Mouse (Mus musculus): ENCODE results near the gene Arih1.
A peak's percentile ranks its signal among the peaks of the same experiment; 100 is the strongest.

Arih1 gene

DNA sequence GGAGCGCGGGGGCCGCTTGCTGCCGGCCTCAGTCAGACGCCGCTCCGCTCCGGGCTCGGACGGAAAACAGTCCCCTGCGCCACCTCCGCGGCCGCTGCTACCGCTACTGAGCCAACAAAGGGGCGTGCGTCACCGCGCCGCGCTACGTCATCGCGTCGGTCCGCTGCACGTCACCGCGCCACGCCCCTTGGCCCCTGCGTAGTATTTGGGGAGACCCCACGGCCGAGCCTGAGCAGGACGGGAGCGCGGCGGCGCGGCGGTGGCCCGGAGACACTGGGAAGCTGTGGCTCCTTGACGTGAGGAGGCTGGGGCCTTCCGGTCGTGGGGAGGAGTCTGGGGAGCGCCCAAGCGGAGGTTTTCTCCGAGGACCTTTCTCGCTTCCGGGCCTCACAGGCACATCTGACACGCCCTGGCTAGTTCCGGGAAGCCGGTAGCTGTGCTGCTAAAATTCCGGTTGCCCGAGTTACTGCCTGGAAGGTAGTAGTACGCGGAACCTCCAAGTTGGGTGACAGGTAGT, at the start of gene Arih1:
Arih1 (minus strand) TSS at position 70 of the 517 bp plus-strand sequence.
- DNase-seq = peak; percentile 98 to 99

- DNase-seq = no peak
Measured at GRCm38 (mm10) chr9:59533889-59534288, 47.5 kb upstream of the Arih1 start.

- no peak for DNase-seq
Measured at GRCm38 (mm10) chr9:59533422-59533821, 47.0 kb upstream of the Arih1 start.

- DNase-seq = no peak
Measured at GRCm38 (mm10) chr9:59531645-59532044, 45.2 kb upstream of the Arih1 start.

DNA sequence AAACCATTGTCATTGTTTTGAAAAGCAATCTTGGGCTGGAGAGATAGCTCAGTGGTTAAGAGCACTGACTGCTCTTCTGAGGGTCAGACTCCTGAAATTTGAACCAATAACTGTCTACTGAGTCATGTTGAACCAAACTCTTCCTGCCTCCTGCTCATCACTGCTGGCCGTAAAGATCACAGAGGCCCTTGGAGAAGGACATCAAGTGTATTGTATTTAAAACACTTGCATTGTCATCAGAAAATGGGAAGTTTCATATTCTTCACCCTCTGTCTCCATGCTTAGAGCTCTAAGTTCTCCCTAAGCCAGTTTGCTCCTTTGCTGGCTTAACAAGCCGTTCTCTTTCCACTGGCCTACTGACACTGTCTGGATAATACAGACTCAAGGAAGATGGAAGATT, 41.9 kb upstream of the Arih1 start:
- DNase-seq = no peak

DNA sequence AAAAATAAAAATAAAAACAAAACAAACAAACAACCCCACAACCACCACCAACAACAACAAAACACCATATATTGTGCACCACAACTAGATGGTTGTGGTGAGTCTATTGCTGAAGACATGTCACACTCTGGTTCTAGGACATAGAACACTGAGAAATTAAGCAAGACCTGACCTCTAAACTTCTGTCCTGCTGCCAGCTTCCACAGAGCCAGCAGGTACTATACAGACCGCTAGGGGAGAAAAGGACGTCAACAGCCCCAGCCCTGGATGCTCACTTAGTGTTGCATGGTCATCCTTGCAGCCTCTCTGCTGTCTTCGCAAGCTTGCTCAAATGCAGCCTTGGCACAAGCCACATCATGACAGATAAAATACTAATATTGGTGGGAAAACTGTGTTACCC, 41.2 kb upstream of the Arih1 start:
- DNase-seq = no peak

- DNase-seq = no peak
Measured at GRCm38 (mm10) chr9:59526727-59527126, 40.3 kb upstream of the Arih1 start.

GRCm38 (mm10) chr9:59522906-59523305, 36.5 kb upstream of the Arih1 start:
- no peak for DNase-seq

DNA sequence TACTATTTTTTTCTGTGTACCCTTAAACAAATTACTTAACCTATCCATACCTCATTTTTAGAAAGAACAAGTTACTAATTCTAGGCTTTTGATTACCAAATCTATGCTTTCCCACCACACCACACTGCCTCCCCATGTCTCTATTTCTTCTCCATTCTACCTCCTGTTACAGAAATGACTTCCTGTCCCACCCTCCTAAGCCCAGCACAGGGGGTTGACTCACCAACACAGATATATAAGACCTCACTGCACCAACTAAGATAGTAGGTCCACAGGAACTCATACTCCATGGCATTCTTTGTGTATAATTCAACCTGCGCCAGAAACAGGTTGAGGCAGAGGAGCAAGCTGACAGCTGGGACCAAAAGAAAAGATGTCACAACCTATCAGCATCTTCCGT, 33.0 kb upstream of the Arih1 start:
- DNase-seq = no peak

- DNase-seq = no peak
Measured at GRCm38 (mm10) chr9:59518976-59519375, 32.6 kb upstream of the Arih1 start.

DNA sequence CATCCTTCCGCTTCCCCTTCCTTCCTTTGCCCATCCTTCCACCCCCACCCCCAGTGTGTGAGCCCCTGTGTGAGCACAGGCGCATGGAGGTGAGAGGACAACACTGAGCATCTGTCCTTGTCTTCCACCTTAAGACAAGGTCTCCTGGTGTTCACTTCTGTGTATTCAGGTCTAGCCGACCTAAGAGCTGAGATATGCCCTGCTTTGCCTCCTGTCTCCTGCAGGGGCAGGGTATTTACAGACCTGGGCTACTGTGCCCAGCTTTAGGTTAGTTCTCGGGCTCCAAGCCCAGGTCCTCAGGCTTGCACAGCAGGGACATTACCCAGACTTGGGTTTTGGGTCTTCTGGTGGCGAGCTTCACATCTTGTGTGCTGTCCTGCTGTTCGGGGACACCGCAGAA, 30.7 kb upstream of the Arih1 start:
- DNase-seq = peak in 1 of 2 experiments; percentile 6

DNA sequence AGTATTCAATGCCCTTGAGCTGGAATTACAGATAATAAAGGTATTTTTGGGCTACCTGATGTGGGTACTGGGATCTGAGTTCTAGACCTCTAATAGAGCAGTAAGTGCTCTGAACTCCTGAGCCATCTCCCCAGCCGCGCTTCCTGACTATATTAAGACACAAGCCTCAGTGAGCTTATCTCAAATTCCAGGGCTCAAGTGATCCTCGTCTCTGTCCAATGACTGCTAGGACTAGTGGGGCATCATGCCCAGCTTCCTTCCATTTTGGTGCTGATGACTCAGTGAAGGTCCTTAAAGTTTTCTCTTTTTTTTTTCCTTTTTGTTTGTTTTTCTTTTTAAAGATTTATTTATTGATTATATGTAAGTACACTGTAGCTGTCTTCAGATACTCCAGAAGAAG, 28.7 kb upstream of the Arih1 start:
- no peak for DNase-seq

- DNase-seq = no peak
Measured at GRCm38 (mm10) chr9:59512381-59512780, 26.0 kb upstream of the Arih1 start.

GRCm38 (mm10) chr9:59508146-59508545, 21.7 kb upstream of the Arih1 start:
- no peak for DNase-seq

GRCm38 (mm10) chr9:59487331-59487730, 913 bp upstream of the Arih1 start:
- no peak for DNase-seq

DNA sequence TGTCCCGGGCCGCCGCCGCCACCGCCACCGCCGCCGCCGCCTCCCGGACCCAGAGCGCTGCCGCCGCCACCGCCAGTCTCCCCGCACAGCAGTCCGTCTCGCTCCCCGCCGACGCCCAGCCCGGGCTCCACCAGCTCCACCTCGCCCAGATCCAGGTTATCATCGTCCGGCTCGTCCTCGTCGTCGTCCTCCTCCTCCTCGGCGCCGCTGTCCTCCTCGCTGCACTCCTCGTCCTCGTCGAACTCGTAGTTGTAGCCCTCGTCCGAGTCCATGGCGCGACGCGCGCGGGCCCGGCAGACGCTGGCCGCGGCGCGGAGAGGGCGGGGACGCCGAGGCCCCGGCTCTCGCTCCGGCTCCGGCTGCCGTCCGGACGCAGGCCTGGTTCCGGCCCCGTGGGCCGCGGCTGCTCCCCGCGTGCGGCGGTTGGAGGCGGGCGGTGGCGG, 321 bp downstream of the Arih1 start:
- DNase-seq = peak in 1 of 2 experiments; percentile 54

GRCm38 (mm10) chr9:59485511-59486075, 825 bp downstream of the Arih1 start:
- peak; percentile 50 to 64 for DNase-seq

GRCm38 (mm10) chr9:59484760-59485159, 1.7 kb downstream of the Arih1 start:
- no peak for DNase-seq

DNA sequence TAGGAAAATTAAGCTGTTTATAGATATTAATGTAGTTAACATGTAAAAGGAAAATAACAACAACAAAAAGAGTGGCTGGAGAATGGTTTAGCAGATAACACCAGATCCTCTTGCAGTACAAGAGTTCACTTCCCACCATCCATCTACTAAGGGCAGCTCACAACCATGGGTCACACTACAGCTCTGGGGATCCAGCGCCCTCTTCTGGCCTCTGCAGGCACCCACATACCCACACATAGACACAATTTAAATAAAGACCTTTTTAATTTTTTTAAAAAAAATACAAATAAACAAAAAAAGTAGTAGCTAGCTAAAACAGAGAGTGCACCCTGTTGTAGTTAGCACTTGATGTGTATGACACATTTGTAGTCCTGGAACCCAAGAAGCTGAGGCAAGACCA, 4.0 kb downstream of the Arih1 start:
- DNase-seq = peak; percentile 19 to 51

DNA sequence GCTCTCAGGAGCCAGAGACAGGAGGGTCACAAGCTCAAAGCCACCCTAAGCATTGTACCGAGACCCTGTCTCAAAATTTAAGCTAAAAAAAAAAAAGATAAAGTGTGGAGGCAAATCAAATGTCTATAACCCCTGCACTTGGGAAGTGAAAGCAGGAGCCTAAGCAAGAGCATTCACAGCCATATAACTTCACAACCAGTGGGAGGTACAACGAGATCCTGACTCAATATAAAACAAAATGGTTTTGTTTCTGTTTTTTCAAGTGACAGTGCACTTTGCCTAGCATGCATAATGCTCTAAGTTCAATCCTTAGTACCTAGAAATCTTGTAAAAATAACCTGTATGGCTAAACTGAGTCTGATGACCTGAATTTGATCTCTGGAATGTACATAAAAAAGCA, 9.8 kb downstream of the Arih1 start:
- no peak for DNase-seq

GRCm38 (mm10) chr9:59474838-59475237, 11.6 kb downstream of the Arih1 start:
- DNase-seq = no peak

GRCm38 (mm10) chr9:59473171-59473570, 13.2 kb downstream of the Arih1 start:
- DNase-seq = no peak

- no peak for DNase-seq
Measured at GRCm38 (mm10) chr9:59469446-59469845, 17.0 kb downstream of the Arih1 start.

GRCm38 (mm10) chr9:59464293-59464692, 22.1 kb downstream of the Arih1 start:
- no peak for DNase-seq

DNA sequence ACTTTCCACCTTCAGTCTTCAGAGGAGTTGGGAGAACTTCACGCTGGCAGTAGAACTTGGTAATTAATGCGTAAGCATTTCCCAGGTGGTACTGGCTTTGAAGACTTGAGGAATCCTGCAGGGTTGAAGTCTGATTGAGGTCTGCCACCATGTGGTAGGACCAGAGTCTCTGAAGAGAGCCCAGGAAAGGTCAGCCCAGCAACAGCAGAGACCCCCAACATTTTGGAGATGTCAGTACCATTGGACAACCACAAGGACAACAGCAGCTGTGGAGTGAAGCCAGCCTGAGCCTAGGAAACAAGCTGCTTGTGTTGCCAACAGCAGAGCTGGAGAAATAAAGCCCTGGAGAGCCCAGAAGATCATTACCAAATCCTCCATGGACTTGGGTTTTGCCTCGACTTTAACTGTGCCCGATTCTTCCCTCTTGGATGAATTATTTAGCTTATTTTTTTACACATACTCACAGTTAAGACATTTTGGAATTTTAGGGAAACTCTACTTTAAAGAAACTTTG, 27.4 kb downstream of the Arih1 start:
- no peak for DNase-seq
